Mouse (Mus musculus): ENCODE measurements around the gene Gse1. TPM values are rescaled to one million over a fixed set of nuclear protein-coding genes. Genes with fewer than 3 reads are reported as not detected.
A peak's percentile ranks its signal among the peaks of the same experiment; 100 is the strongest.

Gene Gse1
- total RNA-seq, 2 experiments from 2014 or later: 58.1 to 60.7 TPM

DNA sequence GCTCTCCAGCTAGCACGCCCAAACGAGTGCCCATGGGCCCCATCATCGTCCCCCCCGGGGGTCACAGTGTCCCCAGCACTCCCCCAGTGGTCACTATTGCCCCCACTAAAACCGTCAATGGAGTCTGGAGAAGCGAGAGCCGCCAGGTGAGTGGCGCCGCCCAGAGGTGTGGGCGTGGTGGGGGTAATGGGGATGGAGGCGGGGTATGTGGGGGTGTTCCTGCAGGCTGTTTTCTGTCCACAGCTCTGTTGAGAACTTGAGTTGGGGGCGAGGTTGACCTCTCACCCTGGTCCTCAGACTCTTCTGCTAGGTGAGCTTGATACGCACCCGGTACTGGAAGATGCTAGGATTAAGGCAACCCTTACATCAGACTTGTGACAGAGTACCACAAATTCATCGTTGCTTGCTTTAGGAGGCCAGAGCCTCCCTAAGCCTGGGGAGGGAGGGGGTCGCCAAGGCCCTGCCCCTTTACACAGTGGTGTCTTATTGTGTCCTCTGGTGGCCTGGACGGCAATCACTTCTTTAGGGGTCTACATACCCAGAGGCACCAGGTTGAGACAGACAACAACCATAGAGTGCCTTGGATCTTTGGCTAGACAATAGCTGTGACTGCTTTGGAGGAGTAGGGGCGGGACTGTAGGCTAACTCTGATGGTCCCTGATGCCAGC is 334.6 kb downstream of the Gse1 start:
- no peak for DNase-seq (ENCODE audit: low spot score in 2 of 2)

DNA sequence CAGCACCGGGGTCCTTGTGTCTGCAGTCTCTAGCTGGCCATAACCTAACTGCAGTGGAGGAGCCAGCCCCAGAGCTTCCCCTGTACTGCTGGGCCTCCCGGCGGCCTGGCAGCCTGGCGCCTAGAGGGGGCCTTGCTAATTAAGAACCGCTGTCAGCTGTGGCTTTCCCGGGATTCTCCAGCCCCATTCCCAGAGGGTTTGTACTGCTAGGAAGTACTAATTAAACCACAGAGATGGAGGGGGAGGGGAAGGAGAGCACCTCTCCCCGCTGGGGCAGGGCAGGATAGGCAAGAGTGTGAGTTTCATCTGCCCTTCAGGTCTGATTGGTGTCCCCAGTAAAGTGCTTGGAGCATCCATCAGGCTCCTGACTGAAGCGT is 335.1 kb downstream of the Gse1 start:
- DNase-seq (ENCODE audit: low spot score in 2 of 2): no peak

DNA sequence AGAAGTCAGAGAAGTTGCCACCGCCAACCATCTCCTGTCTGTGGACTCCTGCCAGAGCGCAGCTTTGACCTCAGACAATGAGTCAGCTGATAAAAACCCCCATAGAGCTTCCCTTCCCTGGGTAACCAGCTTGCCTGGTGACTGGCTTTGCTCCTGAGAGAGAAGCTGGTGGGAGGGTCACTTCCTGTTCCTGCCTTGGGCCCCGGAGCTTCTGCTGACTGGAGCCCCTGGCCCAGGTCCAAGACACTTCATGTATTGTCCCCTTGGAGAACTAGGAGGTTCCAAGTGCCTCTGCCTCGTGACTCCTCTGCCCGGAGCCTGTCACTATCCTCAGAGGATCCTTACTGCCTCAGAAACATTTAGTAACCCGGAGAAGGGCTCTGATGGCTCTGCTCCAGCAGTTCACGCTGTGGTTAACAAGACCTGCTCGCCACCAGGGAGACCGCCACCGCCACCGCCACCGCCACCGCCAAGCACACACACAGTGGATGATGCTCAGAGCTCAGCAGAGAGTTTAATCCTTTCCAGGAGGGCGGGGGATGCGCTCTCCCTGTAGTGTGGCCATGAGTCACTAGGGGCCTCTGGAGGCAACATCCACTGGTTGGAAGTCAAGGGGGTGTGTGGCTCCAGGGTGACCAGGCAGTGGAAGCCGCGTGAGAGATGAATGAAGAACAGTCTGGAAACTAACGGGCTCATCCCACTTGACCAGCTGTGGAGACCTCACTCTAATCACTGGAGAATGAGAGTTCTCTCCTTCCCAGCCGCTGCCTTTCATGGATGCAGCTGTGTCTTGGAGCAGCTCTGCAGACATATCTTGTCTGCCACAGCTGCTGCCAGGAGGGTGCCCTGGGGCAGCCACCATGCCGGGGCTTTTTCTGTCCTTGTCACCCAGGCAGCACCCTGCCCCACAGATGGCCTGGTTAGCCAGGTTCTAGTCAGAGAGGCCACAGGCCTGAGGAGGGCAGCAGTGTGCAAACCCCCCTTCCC is 335.9 kb downstream of the Gse1 start:
- peak; percentile 49 to 72 for DNase-seq (ENCODE audit: low spot score in 2 of 2)

DNA sequence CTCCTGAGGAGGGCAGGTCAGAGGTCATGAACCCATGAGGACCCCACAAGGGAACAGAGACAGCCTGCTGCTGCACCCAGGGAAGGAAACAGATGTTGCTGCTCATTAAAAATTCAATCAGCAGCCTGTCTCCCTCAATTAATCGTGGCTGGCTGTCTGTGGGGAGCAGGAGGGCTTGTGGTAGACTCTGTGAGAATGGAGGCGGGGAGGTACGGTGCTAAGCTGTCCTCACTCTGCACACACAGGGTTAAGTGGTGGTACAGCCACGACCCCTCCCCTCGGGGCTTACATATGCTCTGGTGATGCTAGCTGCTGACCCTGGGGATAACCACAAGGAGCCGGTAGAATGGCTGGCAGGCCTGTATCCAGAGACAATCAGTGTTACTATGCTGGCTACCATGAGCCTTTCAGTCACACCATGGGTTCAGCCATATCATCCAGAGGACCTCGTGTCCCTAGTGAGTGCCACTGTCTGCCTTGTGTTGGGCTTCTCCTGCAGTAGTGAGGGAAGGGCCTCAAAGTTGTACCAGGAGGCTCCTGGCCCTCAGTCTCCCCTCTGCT is 337.0 kb downstream of the Gse1 start:
- DNase-seq (ENCODE audit: low spot score in 2 of 2): no peak

DNA sequence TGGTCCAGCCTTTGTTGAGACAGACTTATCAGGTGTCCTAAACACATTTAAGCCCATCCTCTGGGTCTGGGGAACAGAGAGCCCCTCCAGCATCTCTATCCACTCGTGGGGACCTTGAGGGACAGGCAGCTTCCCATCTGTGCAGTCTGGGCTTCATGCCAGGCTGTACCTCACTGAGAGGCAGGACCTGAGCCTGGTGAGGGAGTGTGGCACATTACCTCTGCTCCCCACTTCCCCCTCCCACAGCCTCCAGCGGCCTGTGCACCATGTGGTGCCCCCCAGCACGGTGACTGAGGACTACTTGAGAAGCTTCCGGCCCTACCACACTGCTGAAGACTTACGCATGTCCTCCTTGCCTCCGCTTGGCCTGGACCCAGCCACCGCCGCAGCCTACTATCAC is 338.4 kb downstream of the Gse1 start:
- DNase-seq (ENCODE audit: low spot score in 2 of 2): no peak

DNA sequence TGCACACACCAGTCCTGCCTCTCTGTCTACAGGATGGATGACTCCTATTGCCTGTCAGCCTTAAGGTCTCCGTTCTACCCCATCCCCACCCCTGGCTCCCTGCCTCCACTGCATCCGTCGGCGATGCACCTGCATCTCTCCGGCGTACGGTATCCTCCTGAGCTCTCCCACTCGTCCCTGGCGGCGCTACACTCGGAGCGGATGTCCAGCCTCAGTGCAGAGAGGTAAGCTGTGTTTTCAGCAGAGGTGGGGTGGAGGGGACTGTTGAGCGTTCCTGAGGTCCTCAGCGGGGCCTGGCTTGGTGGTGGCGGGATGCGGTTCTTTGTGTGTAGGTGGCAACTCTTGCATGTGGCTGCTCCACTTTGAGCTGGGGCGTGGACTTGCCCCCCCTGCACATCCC is 339.5 kb downstream of the Gse1 start:
- no peak for DNase-seq (ENCODE audit: low spot score in 2 of 2)

DNA sequence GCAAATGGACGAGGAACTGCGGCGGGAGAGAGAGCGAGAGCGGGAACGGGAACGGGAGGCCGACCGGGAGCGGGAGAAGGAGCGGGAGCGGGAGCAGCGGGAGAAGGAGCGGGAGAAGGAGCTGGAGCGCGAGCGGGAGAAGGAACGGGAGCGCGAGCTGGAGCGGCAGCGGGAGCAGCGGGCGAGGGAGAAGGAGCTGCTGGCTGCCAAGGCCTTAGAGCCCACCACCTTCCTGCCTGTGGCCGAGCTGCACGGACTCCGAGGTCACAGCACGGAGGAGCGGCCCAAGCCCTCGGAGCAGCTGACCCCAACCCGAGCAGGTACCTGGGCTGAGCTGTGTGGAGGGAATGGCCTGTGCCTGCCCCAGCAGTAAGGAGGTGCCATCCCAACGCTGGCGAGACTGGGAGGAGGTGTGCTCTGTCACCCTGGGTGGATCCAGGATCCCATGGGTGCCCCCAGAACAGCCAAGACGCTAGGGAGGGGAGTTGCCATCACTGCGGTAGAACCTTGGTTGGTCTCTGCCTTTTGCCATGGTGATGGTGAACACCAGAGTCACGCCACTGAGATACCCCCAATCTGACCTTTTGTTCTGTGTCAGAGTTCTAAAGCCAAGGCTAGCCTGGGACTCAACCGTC is 340.0 kb downstream of the Gse1 start:
- no peak for DNase-seq (ENCODE audit: low spot score in 2 of 2)

DNA sequence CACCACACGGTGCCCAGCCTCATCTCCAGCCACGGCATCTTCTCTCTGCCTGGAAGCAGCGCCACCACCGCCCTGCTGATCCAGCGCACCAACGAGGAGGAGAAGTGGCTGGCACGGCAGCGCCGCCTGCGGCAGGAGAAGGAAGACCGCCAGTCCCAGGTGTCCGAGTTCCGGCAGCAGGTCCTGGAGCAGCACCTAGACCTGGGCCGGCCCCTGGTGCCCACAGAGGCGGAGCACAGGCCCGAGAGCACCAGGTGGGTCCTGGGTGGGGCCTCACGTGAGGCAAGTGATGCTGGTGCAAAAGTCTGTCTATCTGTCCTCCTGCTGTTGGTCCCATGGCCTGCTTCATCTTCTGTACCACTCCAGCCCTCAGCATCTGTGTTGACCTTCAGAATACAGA is 340.9 kb downstream of the Gse1 start:
- no peak for DNase-seq (ENCODE audit: low spot score in 2 of 2)

DNA sequence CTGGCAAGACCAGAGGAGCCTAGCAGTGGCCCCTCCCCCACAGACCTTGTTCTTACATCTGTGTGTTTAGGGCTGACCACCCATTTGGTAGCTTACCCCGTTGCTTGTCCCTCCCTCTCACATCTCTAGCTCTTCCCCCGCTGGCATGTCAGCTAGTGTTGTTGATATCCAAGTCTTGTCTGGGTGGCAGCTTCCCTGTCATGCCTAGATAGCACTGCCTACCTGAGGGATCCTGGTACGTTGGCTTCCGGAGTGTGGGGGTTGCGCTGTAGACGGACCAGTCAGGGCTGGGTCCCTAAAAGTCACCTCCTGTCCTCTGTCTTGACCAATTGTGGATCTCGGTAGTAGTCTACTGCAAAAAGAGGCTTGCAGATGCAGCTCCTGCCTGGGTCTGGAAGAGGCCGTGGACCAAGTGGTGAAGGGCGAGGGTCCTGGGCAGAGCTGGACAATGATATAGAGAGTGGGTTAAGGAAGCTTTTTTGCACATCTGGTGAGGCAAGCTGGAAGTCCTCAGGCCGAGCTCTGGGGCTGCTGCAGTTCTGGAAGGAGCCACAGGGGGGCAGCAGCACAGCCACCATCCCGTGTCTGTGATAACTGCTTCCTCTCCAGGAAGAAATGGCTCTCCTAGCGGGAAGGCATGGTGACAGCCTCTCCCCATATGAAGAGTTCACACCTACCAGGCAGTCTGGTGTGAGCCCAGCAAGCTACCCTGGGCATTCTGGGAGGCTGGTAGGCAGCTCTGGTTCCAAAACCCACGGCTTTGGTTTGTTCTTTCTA is 341.9 kb downstream of the Gse1 start:
- peak; percentile 54 to 60 for DNase-seq (ENCODE audit: low spot score in 2 of 2)

DNA sequence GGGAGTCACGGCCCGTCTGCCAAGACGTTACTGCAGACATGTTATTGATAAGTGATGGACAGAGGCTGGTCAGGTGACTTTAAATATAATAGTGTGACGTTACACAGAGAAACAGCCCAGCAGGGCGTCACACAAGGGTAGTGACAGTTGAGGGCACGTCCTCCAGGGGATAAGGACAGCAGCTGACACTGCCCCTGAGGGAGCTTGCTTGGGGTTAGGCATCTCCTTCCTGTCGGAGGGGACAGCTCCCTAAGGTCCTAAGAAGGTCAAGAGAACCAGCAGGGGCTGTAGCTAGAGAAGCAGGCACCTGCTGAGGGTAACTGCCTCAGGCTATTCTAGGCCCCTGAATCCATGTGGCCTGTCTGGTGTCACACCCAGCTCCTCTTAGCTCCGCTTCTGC is 343.3 kb downstream of the Gse1 start:
- DNase-seq (ENCODE audit: low spot score in 2 of 2): no peak

DNA sequence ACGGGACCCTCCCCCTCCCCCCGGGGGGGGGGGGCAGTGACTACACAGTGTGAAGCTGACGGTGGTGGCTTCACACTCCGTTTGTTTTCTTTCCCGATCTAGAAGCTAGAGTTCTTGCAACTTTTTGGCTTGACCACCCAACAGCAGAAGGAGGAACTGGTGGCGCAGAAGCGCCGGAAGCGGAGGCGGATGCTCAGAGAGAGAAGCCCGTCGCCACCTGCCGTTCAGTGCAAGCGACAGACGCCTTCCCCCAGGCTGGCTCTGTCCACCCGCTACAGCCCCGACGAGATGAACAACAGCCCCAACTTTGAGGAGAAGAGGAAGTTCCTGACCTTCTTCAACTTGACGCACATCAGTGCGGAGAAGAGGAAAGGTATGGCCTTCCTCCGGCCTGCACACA is 344.3 kb downstream of the Gse1 start:
- DNase-seq (ENCODE audit: low spot score in 2 of 2): no peak

DNA sequence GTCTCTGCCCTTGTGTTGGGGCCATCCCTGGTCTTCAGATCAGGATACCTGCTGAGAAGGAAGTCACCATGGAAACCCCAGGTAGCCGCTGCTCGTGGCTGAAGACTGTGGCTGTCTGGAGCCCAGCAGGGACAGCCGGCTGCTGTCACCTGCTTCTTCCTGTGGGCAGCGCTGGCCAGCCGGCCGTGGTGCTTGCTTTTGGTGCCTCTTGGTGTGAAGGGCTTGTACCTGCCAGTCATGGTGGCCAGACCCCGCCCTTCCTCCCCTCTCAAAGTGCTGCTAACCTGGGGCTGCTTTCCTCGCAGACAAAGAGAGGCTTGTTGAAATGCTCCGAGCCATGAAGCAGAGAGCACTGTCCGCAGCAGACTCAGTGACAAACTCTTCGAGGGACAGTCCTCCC is 345.6 kb downstream of the Gse1 start:
- DNase-seq (ENCODE audit: low spot score in 2 of 2): no peak

DNA sequence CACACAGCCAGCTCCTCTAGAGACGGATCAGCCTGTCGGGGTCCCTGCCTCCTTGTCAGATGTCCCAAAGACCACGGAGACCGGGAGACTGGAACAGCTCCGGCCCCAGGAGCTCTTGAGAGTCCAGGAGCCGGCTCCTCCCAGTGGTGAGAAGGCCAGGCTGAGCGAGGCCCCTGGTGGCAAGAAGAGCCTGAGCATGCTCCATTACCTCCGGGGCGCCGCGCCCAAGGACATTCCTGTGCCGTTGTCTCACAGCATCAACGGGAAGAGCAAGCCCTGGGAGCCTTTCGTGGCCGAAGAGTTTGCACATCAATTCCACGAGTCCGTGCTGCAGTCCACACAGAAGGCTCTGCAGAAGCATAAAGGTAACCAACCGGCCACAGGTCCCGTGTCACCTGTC is 346.7 kb downstream of the Gse1 start:
- peak in 1 of 2 experiments; percentile 41 for DNase-seq (ENCODE audit: low spot score in 2 of 2)

DNA sequence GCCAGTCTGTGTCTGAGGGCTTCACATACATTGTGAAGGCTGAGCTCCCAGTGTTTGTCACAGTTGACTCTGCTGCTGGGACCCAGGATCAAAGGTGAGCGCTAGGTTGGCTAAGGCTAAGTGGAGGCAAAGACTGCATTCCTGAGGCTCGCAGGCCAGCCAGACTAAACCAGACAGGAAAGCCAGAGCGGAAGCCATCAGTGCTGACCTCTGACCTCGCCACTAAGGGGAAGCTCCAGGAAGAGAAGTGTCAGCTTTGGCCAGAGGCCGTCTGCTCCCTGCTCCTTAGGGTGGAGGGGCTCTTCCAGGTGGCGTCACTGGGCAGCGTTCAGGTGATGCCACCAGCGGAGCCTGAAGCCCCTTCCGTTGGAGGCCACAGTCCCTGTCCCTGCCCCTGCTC is 347.5 kb downstream of the Gse1 start:
- no peak for DNase-seq (ENCODE audit: low spot score in 2 of 2)

DNA sequence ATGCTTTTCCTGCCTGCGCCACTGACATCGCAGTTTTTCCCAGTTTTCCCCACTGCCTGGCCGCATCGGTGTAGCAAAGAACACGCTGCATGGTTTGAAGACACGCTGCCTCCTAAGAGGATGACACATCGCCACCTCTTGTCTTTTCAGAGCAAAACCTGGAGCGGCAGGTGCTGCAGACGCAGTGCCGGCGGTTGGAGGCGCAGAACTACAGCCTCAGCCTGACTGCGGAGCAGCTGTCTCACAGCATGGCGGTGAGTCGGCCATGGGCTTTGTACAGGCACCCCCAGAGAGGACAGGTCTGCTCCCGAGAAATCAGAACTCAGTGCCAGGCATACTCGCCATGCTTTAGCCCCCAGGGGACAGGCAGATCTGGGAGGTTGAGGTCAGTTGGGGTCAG is 349.6 kb downstream of the Gse1 start:
- DNase-seq (ENCODE audit: low spot score in 2 of 2): no peak

DNA sequence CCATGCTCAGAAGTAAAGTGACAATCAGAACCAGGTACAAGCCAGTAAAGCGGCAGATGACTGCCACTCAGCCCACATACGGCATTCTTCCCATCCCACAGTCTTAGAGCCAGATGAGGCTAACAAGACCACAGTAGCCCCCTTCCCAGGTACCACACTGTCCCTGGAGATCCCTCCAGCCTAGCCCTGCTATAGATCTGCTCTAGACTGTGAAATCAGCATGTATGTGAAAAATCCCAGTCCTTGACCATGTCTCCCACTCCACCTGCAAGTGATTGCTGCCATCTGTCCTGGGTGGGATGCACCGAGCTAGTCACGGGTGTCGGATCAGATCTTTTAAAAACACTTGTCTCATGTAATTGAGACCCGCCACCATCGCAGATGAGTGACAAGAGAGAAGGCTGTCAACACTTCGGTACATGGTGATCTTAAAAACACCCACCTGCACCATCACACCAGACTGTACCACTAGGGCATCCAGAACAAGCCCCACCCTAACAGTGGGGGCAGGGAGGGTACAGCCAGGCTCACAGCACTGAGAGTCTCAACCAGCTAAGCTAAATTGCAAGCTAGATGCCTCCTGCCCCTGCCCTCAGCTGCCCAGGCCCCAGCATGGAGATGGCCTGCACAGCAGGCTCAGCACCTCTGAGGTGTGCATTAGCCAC is 352.2 kb downstream of the Gse1 start:
- no peak for DNase-seq (ENCODE audit: low spot score in 2 of 2)

DNA sequence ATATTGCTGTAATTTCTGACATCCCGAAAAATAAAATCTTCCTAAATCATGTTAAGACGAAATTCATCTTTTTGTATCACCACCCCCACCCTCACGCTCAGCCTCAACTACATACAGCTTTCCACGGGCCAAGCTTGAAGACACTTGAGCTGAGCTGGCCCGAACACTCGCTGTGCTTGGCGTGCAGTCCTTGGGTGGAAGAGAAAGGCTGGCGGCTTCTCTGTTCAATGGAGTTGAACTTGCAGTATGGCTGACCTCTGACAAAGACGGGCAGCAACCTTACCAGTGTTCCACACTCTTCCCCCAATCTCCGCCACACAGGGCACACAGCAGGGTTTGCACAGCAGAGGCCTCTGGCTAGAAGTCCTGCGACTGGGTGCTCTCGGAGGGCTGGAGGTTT is 353.1 kb downstream of the Gse1 start:
- no peak for DNase-seq (ENCODE audit: low spot score in 2 of 2)

DNA sequence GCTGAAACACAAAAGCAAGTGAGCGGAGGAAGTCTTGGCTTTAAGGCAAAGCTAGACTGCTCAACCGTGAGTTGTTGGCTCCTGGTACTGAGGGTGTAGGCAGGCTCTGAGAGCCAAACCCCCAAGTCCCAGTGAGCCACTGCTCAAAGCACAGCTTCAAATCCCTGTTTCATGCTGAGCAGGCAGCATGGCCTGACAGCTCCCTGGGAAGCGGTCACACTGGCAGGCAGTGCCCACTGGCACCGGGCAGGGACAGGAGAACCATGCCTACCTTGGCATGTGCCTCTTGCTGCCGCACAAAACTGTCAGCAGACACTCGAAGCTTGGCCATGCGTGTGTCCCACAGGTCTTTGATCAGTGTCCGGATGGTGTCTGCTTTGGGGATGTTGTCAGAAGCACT is 353.6 kb downstream of the Gse1 start:
- DNase-seq (ENCODE audit: low spot score in 2 of 2): no peak

DNA sequence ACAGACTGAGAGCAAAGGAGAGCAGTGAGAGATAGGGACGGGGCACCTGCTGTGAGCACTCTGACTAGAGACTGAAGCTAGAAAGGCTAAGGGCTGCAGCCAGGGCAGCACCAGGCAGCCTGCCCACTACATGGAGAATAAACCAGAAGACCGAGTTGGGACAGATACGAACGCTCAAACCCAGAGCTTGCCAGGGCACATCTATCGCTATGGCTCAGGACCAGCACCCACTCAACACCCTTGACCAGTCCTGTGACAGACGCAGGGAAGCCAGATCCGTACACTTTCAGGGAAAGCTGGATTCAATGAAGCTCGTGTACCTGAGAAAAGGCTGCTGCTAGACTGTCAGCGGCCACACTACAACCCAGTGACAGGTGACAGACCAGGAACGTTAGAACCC is 357.3 kb downstream of the Gse1 start:
- DNase-seq (ENCODE audit: low spot score in 2 of 2): no peak

Data from adrenal gland, postnatal 4 days (tissue).